Mouse (Mus musculus) G1E (cell line): ENCODE data around the gene Myt1l.

Source experiments
- CTCF ChIP-seq: IDR thresholded peaks from 2 replicates; pipeline ENCODE4 v1.5.1; 2012; ENCODE audit warnings: low read depth, low read length, inconsistent platforms, mixed read lengths
- GATA1 ChIP-seq: IDR thresholded peaks from 2 replicates; pipeline ENCODE4 v1.6.1; 2012; ENCODE audit warnings: borderline replicate concordance, low read length, inconsistent platforms, mixed read lengths
- GATA2 ChIP-seq: IDR thresholded peaks from 2 replicates; pipeline ENCODE4 v1.6.1; 2012; ENCODE audit warnings: low read depth, low read length, inconsistent platforms, borderline replicate concordance
- TAL1 ChIP-seq: conservative IDR thresholded peaks from 2 replicates; pipeline ENCODE4 v1.6.1; 2012; ENCODE audit warnings: low read depth, low read length, inconsistent platforms, mixed read lengths

DNA sequence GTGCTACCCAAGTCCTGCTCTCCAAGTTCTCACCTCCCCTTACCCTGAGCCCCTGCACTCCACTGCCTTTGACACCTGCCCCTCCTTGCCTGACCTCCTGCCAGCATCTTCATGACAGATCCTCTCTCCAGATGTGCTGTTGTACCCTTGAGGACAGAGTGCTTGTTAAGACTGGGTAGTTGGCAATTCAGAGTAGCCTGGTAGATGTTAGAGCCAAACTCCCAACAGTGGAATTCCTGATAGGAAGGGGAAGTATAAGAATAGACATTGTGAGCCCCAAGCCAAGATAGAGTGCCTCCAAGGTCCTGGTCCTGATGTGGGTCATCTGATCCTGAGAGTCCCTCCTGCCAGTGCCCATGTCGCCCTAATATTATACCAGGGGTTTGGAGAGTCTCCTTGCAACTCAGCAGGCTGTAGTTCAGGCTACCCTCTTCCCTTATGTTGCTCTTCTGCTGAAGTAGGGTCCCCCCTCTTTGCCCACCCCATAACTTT lies 345.1 kb downstream of the Myt1l start:
- TF ChIP-seq CTCF (no peak), GATA1 (no peak), TAL1 (no peak), GATA2 (no peak)
